Mouse (Mus musculus): ENCODE measurements at regions not wholly inside any gene's neighbourhood (a gene's known extent, or its start where the extent isn't known, plus 50 kb on each side); places are given as distances from the start of the nearest gene placed in this dataset.

- TF ChIP-seq CTCF (IDR thresholded peaks at IDR 0.05; ENCODE audit: low read depth, low read length) = no peak
- no peak for TF ChIP-seq POLR2A (IDR thresholded peaks at IDR 0.05; ENCODE audit: borderline replicate concordance, low read depth, low read length)
These were observed 77.4 kb downstream of the Tmem130 start for GRCm38 (mm10) chr5:144684184-144684583.

Measured in bone marrow macrophage, adult 2 months (primary cell).